In the genomic region with DNA sequence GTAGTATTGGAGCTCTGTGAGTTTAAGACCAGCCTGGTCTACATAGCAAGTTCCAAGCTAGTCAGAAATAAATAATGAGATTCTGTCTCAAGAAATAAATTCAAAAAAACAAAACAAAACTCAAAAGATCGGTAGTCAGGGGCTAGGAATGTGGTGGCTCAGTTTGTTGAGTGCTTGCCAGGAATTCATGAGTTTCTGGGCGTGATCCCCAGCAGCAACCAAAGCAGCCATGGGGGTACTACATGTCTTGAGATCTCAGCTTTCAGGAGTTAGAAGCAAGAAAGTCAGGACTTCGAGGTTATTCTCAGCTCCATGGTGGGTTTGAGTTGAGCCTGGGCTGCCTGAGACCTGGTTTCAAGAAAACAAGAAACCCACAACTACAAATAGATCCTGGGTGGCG, we compare ENCODE assay signal across 14 mouse cellular contexts. TPM values are rescaled to one million over a fixed set of nuclear protein-coding genes. Genes with fewer than 3 reads are reported as not detected.
"Had no signal": no experiment of that assay in that cellular context is flagged by ENCODE, and none has a peak within 500 bp of the region (broad histone marks: within the 10 kb centered on the region; RNA-seq: fewer than 3 reads in every experiment).

No protein-coding gene starts in this region.

- DNase-seq: kidney, adult 18-20 months; kidney, postnatal 14 days; layer of hippocampus, postnatal 36 days; lung, postnatal 4 days; thymus, postnatal 4 days had no signal

- H3K4me2 ChIP-seq: kidney, embryonic 15.5 days; limb, embryonic 15.5 days; liver, embryonic 12.5 days; midbrain, embryonic 15.5 days had no signal

- ATAC-seq: liver, embryonic 12.5 days; midbrain, embryonic 15.5 days had no signal

- H3K36me3 ChIP-seq: kidney, embryonic 15.5 days; limb, embryonic 15.5 days; liver, embryonic 12.5 days; midbrain, embryonic 10.5 days; midbrain, embryonic 15.5 days had no signal

- H3K27me3 ChIP-seq: liver, embryonic 12.5 days; midbrain, embryonic 15.5 days had no signal

- H3K4me3 ChIP-seq: kidney, embryonic 15.5 days; limb, embryonic 15.5 days; liver, embryonic 12.5 days; midbrain, embryonic 10.5 days; midbrain, embryonic 15.5 days had no signal

RNA-seq across cellular contexts. Expression of a gene that starts 27.0 kb away (rescaled TPM):
- total RNA-seq: layer of hippocampus, postnatal 36 days; left cerebral cortex, adult 8-10 months; left cerebral cortex, postnatal 25 days; megakaryocyte, adult 5-6 weeks had no signal
- polyA plus RNA-seq: limb, embryonic 11.5 days; midbrain, embryonic 10.5 days; midbrain, embryonic 15.5 days had no signal
